Mouse (Mus musculus) forebrain, embryonic 14.5 days (tissue): ENCODE results near the gene Nol6. TPM values are rescaled to one million over a fixed set of nuclear protein-coding genes. Genes with fewer than 3 reads are reported as not detected.
A peak's percentile ranks its signal among the peaks of the same experiment; 100 is the strongest.

Experiments used
- ATAC-seq: fragments of 200-750 bp; cut with Nextera tagmentation; 2 replicates; pipeline ENCODE4 v1.8.0; 2017; ENCODE audit warnings: mild to moderate bottlenecking, moderate library complexity
- DNase-seq: peaks from one replicate; pipeline ENCODE4 v3.0.0-alpha.2; 2015; ENCODE audit warnings: low spot score
- H3K27ac ChIP-seq: fragments of 300-500 bp; sonication (generic); 2 replicates; pipeline ENCODE4 v1.5.1; 2014; ENCODE audit warnings: low read depth, mild to moderate bottlenecking, control low read depth, low read length, moderate library complexity
- H3K27me3 ChIP-seq: fragments of 300-500 bp; sonication (generic); replicated peaks from 2 replicates; pipeline ENCODE4 v1.6.1; 2014; ENCODE audit warnings: low read length, control low read depth, mixed read lengths; ENCODE audit not compliant: control insufficient read depth, insufficient read depth
- H3K36me3 ChIP-seq: fragments of 300-500 bp; sonication (generic); 2 replicates; pipeline ENCODE4 v1.6.1; 2014; ENCODE audit warnings: low read length, control low read depth; ENCODE audit not compliant: control insufficient read depth, insufficient read depth
- H3K4me1 ChIP-seq: fragments of 300-500 bp; sonication (generic); 2 replicates; pipeline ENCODE4 v1.6.1; 2014; ENCODE audit warnings: antibody characterized with exemption, low read length, control low read depth; ENCODE audit not compliant: control insufficient read depth, insufficient read depth
- H3K4me2 ChIP-seq: fragments of 300-500 bp; sonication (generic); 2 replicates; pipeline ENCODE4 v1.6.1; 2014; ENCODE audit warnings: mild to moderate bottlenecking, control low read depth, low read length
- H3K4me3 ChIP-seq: fragments of 300-500 bp; sonication (generic); 2 replicates; pipeline ENCODE4 v1.5.1; 2014; ENCODE audit warnings: low read depth, low read length, control low read depth
- H3K9ac ChIP-seq: fragments of 300-500 bp; sonication (generic); 2 replicates; pipeline ENCODE4 v1.6.1; 2014; ENCODE audit warnings: mild to moderate bottlenecking, low read length, control low read depth, moderate library complexity
- H3K9me3 ChIP-seq: fragments of 300-500 bp; sonication (generic); replicated peaks from 2 replicates; pipeline ENCODE4 v1.6.1; 2016; ENCODE audit warnings: low read length, control low read depth, mixed read lengths; ENCODE audit not compliant: control insufficient read depth
- WGBS: fragments of 180-500 bp; shearing (Covaris S2); extraction: QIAGEN DNeasy Blood & Tissue Kit; methylation state at CpG from one replicate; pipeline ENCODE4 v1.1.7; 2014; 5-methylcytosine and 5-hydroxymethylcytosine counted together
- polyA plus RNA-seq: library from polyadenylated mRNA; unstranded; fragments of >200 nt; fragmentation: Nextera tagmentation; extraction: Ambion mirVana; gene quantifications from 2 replicates; pipeline ENCODE4 v1.2.1, GENCODE M21; 2014

Nol6 gene
- polyA plus RNA-seq, result 23.8 and 32.6 TPM in 2 replicates

GRCm38 (mm10) chr4:41124180-41124951, at the start of gene Nol6:
Nol6 (minus strand) TSS chr4:41124455.
- ATAC-seq, result peak; percentile 100
- H3K4me3 ChIP-seq, result peak within 1 kb of the TSS; percentile 63
- DNase-seq, result peak; percentile 100
- no peaks in the 10 kb centered on the region for H3K4me1 ChIP-seq
- peaks cover 30% of the 10 kb centered on the region for H3K36me3 ChIP-seq
- H3K9ac ChIP-seq, result peak within 1 kb of the TSS; percentile 67
- no peaks in the 10 kb centered on the region for H3K9me3 ChIP-seq
- no peak within 1 kb of the TSS for H3K27ac ChIP-seq
- WGBS, result 3% methylated on average over 29 of the region's 29 CpGs
- H3K4me2 ChIP-seq, result peak within 1 kb of the TSS; percentile 83
- no peaks in the 10 kb centered on the region for H3K27me3 ChIP-seq

- 84% methylated on average over 2 of the region's 2 CpGs for WGBS
These were observed 46.7 kb upstream of the Nol6 start for GRCm38 (mm10) chr4:41170970-41171369.

GRCm38 (mm10) chr4:41165693-41166475, 41.6 kb upstream of the Nol6 start:
- Histone ChIP-seq H3K27ac (peak overlapping the region; percentile 66; the same call in 1 of the 2 replicates), H3K36me3 (peaks cover 7% of the 10 kb centered on the region; the same call in 1 of the 2 replicates), H3K4me2 (no peak overlapping the region), H3K27me3 (no peaks in the 10 kb centered on the region), H3K4me3 (no peak overlapping the region), H3K9ac (no peak overlapping the region), H3K4me1 (peaks cover 4% of the 10 kb centered on the region; the same call in 1 of the 2 replicates), H3K9me3 (no peaks in the 10 kb centered on the region)
- DNase-seq (peak; percentile 94), ATAC-seq (peak; percentile 57)
- 72% methylated on average over 6 of the region's 6 CpGs for WGBS

More at GRCm38 (mm10) chr4:41170970-41171369, 46.7 kb upstream of the Nol6 start:
- H3K4me1 ChIP-seq, result no peaks in the 10 kb centered on the region
- DNase-seq (no peak), ATAC-seq (no peak)
- H3K36me3 ChIP-seq, result peaks cover 22% of the 10 kb centered on the region
- no peak overlapping the region for H3K4me3 ChIP-seq
- H3K9me3 ChIP-seq, result no peaks in the 10 kb centered on the region
- no peak overlapping the region for H3K9ac ChIP-seq
- no peak overlapping the region for H3K27ac ChIP-seq
- no peaks in the 10 kb centered on the region for H3K27me3 ChIP-seq
- H3K4me2 ChIP-seq, result no peak overlapping the region

- 18% methylated on average over 2 of the region's 2 CpGs for whole genome bisulfite sequencing
- Histone ChIP-seq H3K4me1 (peaks cover 4% of the 10 kb centered on the region; the same call in 1 of the 2 replicates), H3K4me2 (no peak overlapping the region), H3K4me3 (no peak overlapping the region), H3K36me3 (peaks cover 7% of the 10 kb centered on the region; the same call in 1 of the 2 replicates), H3K9ac (no peak overlapping the region), H3K27ac (peak overlapping the region; percentile 66), H3K9me3 (no peaks in the 10 kb centered on the region), H3K27me3 (no peaks in the 10 kb centered on the region)
- DNase-seq (peak; percentile 33), ATAC-seq (peak; percentile 43; the same call in 1 of the 2 replicates)
These were observed 40.7 kb upstream of the Nol6 start for GRCm38 (mm10) chr4:41164974-41165373.

- H3K27me3 ChIP-seq, result no peaks in the 10 kb centered on the region
- no peaks in the 10 kb centered on the region for H3K36me3 ChIP-seq
- H3K9me3 ChIP-seq, result no peaks in the 10 kb centered on the region
- no peak overlapping the region for H3K4me3 ChIP-seq
- DNase-seq (no peak), ATAC-seq (no peak)
- H3K4me1 ChIP-seq, result peaks cover 4% of the 10 kb centered on the region; the same call in 1 of the 2 replicates
- H3K27ac ChIP-seq, result no peak overlapping the region
- H3K4me2 ChIP-seq, result no peak overlapping the region
- WGBS, result 97% methylated on average over 3 of the region's 3 CpGs
- no peak overlapping the region for H3K9ac ChIP-seq
These were observed 37.0 kb upstream of the Nol6 start for GRCm38 (mm10) chr4:41161232-41161631.

GRCm38 (mm10) chr4:41158251-41158650, 34.0 kb upstream of the Nol6 start:
- Histone ChIP-seq H3K4me1 (no peaks in the 10 kb centered on the region), H3K27me3 (no peaks in the 10 kb centered on the region), H3K4me2 (no peak overlapping the region), H3K27ac (no peak overlapping the region), H3K4me3 (no peak overlapping the region), H3K9ac (no peak overlapping the region), H3K36me3 (no peaks in the 10 kb centered on the region), H3K9me3 (no peaks in the 10 kb centered on the region)
- 100% methylated on average over 1 of the region's 1 CpGs for WGBS
- no peak for ATAC-seq
- DNase-seq, result no peak

GRCm38 (mm10) chr4:41156961-41157360, 32.7 kb upstream of the Nol6 start:
- Histone ChIP-seq H3K4me3 (no peak overlapping the region), H3K36me3 (no peaks in the 10 kb centered on the region), H3K4me2 (no peak overlapping the region), H3K27me3 (no peaks in the 10 kb centered on the region), H3K9ac (no peak overlapping the region), H3K9me3 (no peaks in the 10 kb centered on the region), H3K4me1 (no peaks in the 10 kb centered on the region), H3K27ac (no peak overlapping the region)
- ATAC-seq (no peak), DNase-seq (no peak)
- WGBS, result 87% methylated on average over 9 of the region's 9 CpGs

- no peaks in the 10 kb centered on the region for H3K27me3 ChIP-seq
- no peak for DNase-seq
- H3K4me1 ChIP-seq, result no peaks in the 10 kb centered on the region
- no peak overlapping the region for H3K4me3 ChIP-seq
- H3K27ac ChIP-seq, result no peak overlapping the region
- no peak for ATAC-seq
- 74% methylated on average over 3 of the region's 3 CpGs for WGBS
- no peak overlapping the region for H3K4me2 ChIP-seq
- H3K9ac ChIP-seq, result no peak overlapping the region
- H3K36me3 ChIP-seq, result no peaks in the 10 kb centered on the region
- no peaks in the 10 kb centered on the region for H3K9me3 ChIP-seq
These were observed 28.9 kb upstream of the Nol6 start for GRCm38 (mm10) chr4:41153146-41153545.
